In genomic region chr2:77171444-77172240, GRCm38 (mm10) we compare ENCODE assay signal across 8 mouse cellular contexts. TPM values are rescaled to one million over a fixed set of nuclear protein-coding genes. Genes with fewer than 3 reads are reported as not detected.
DNase-seq lines count a peak whose midpoint lies in the region; ATAC-seq and TF ChIP-seq lines count a peak whose summit lies in the region.

No protein-coding gene starts in this region.

- peaks cover 27% of the 10 kb centered on the region for H3K4me1 ChIP-seq in forebrain, embryonic 12.5 days
- H3K4me1 ChIP-seq in lung, embryonic 16.5 days (replicated peaks; ENCODE audit: control insufficient read depth, insufficient read depth, low read length) = peaks cover 42% of the 10 kb centered on the region

- H3K9me3 ChIP-seq in forebrain, embryonic 12.5 days = no peaks in the 10 kb centered on the region
- no peaks in the 10 kb centered on the region for H3K9me3 ChIP-seq in lung, embryonic 16.5 days (ENCODE audit: control insufficient read depth, low read length)

- H3K36me3 ChIP-seq in forebrain, embryonic 12.5 days (replicated peaks) = no peaks in the 10 kb centered on the region
- no peaks in the 10 kb centered on the region for H3K36me3 ChIP-seq in lung, embryonic 16.5 days (ENCODE audit: control insufficient read depth, insufficient read depth, low read length)

- H3K4me2 ChIP-seq in forebrain, embryonic 12.5 days = peak overlapping the region; percentile 48
- H3K4me2 ChIP-seq in lung, embryonic 16.5 days (ENCODE audit: low read depth, low read length) = peak overlapping the region; percentile 86

- peak; percentile 64 for ATAC-seq in frontal cortex, adult (ENCODE audit: low TSS enrichment)
- ATAC-seq in forebrain, embryonic 12.5 days (ENCODE audit: low FRiP score) = peak; percentile 66
- ATAC-seq in lung, embryonic 16.5 days (ENCODE audit: low read depth) = peak; percentile 76

- no peak for TF ChIP-seq CTCF in layer of hippocampus, adult 2 months (conservative IDR thresholded peaks at IDR 0.05)

- peaks cover 5% of the 10 kb centered on the region; the same call in 1 of the 2 replicates for H3K27me3 ChIP-seq in forebrain, embryonic 12.5 days
- no peaks in the 10 kb centered on the region for H3K27me3 ChIP-seq in lung, embryonic 16.5 days (ENCODE audit: control insufficient read depth, insufficient read depth, low read depth, low read length)

- H3K9ac ChIP-seq in forebrain, embryonic 12.5 days = 0 out of 2 replicates have a peak overlapping the region, but pooled peaks have one; percentile 8
- H3K9ac ChIP-seq in lung, embryonic 16.5 days (ENCODE audit: low read length) = peak overlapping the region; percentile 42

- H3K27ac ChIP-seq in forebrain, embryonic 12.5 days = peak overlapping the region; percentile 36; the same call in 1 of the 2 replicates
- H3K27ac ChIP-seq in layer of hippocampus, adult 2 months = peak overlapping the region; percentile 90
- H3K27ac ChIP-seq in lung, embryonic 16.5 days (ENCODE audit: low read length) = peak overlapping the region; percentile 32

- H3K4me3 ChIP-seq in forebrain, embryonic 12.5 days (replicated peaks) = peak overlapping the region; percentile 17
- peak overlapping the region; percentile 43 for H3K4me3 ChIP-seq in layer of hippocampus, adult 2 months
- H3K4me3 ChIP-seq in lung, embryonic 16.5 days (ENCODE audit: low read length) = peak overlapping the region; percentile 35

- DNase-seq in frontal cortex, postnatal 10 days (ENCODE audit: low spot score in 2 of 2) = no peak
- DNase-seq in heart, postnatal 4 days = peak; percentile 40
- DNase-seq in layer of hippocampus, adult 2 months (ENCODE audit: low spot score in 2 of 2) = no peak
- DNase-seq in skeletal muscle tissue, adult 2 months (ENCODE audit: low read depth, low spot score) = peak; percentile 67
- no peak for DNase-seq in c-Kit-positive CD71-positive TER-119-positive erythroid progenitor cells, embryonic 14.5 days (ENCODE audit: low spot score)

- WGBS in forebrain, embryonic 12.5 days = 34% methylated on average over 23 of the region's 23 CpGs
- 7% methylated on average over 23 of the region's 23 CpGs for WGBS in lung, embryonic 16.5 days

RNA-seq across cellular contexts. Expression of gene Ccdc141, which starts 1.2 kb away (rescaled TPM):
- polyA plus RNA-seq in forebrain, embryonic 12.5 days (2016; fragmentation: Nextera tagmentation; extraction: Ambion mirVana) = 2.6 and 3.6 TPM in 2 replicates
- total RNA-seq in heart, postnatal 4 days (2021) = 100 to 1,000 TPM; 228 to 229 TPM
- 10 to 100 TPM; 17.1 to 27.7 TPM for total RNA-seq in layer of hippocampus, adult 2 months (2021)
- polyA plus RNA-seq in lung, embryonic 16.5 days (2015; fragmentation: Nextera tagmentation; extraction: Ambion mirVana) = 19.6 and 25.1 TPM in 2 replicates

Comparison
In these comparisons a context has a peak if more than half of its experiments do, and no peak if none do; other contexts are left out.
1. DNase-seq: peak in heart, postnatal 4 days (single experiment) and skeletal muscle tissue, adult 2 months (single experiment); none in frontal cortex, postnatal 10 days (0 of 2), layer of hippocampus, adult 2 months (0 of 2) and c-Kit-positive CD71-positive TER-119-positive erythroid progenitor cells, embryonic 14.5 days (single experiment).
2. H3K27ac ChIP-seq: peak in every context shown above with its lines; median percentile 90 in layer of hippocampus, adult 2 months; 36 in forebrain, embryonic 12.5 days; 32 in lung, embryonic 16.5 days.
3. RNA of gene Ccdc141, which starts 1.2 kb away (total RNA-seq): 228 to 229 TPM in heart, postnatal 4 days; 17.1 to 27.7 TPM in layer of hippocampus, adult 2 months; every median in the first group is over 4 times any median in the second.
4. Peak in every context shown above with its lines, with median percentiles within 50 percentile points of each other: ATAC-seq and H3K4me3 ChIP-seq.